Mouse (Mus musculus): ENCODE measurements around the gene Srrt.

Gene Srrt

DNA sequence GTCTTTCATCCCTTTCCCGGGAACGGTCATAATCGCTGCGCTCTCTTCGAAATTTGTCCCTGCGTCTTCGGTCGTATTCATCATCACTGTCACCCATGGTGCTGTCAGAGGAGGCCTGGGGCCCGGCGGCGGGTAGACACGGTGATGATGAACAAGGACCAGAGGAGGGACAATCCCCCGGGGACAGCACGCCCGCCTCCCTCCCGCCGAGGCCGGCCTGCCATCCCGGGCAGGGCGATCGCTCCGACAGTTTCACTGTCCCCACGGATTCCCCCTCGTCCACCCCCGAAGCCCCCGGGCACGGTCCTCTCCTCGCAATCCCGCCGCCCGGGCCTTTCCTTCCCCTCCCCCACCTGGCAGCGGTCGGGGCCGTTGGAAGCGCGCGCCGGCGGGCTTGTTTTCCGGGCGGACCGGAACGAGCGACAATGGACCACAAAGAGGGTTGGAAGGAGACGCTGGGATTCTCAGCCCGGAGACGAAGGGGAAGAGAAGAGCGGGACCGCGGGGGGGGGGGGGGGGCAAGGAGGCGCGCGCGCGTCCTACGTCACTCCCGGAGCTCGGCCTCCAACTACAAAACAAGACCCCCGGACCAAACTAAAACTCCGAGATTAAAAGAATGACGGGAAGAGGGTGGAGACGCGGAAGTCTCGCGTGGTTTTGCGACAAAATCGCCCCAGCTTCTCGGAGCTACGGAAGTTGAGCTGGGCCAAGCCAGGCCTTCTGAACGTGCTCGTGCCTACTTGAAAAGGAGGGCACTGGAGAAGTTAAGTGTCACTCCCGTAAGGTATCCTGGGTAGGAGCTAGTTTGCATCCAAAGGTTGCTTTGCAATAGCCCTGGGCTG lies at the start of gene Srrt:
Gene Srrt, minus strand, starts transcription at position 604 of the 842 bp plus-strand sequence.
- in situ Hi-C loops (cut with MboI, MseI): loop anchor here in 1 of 2 experiments (25.0 kb wide), 1 partner anchor 1345 kb away; the partner anchor contains the start of gene Ssc4d

DNA sequence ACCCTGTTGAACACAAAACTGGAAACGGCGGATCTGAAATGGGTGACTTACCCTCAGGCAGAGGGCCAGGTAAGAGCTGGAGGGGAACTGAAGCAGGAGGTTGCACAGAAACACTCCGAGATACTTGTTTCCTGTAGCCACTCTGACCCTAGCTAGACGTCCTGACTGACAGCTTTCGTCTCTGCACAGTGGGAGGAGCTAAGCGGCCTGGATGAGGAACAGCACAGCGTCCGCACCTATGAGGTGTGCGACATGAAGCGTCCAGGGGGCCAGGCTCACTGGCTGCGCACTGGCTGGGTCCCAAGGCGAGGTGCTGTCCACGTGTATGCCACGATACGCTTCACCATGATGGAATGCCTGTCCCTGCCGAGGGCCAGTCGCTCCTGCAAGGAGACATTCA lies 46.6 kb upstream of the Srrt start:
- in situ Hi-C loops (cut with MboI, MseI): loop anchor here in 1 of 2 experiments (5.0 kb wide), 1 partner anchor 88 kb away; no protein-coding TSS in a partner anchor

DNA sequence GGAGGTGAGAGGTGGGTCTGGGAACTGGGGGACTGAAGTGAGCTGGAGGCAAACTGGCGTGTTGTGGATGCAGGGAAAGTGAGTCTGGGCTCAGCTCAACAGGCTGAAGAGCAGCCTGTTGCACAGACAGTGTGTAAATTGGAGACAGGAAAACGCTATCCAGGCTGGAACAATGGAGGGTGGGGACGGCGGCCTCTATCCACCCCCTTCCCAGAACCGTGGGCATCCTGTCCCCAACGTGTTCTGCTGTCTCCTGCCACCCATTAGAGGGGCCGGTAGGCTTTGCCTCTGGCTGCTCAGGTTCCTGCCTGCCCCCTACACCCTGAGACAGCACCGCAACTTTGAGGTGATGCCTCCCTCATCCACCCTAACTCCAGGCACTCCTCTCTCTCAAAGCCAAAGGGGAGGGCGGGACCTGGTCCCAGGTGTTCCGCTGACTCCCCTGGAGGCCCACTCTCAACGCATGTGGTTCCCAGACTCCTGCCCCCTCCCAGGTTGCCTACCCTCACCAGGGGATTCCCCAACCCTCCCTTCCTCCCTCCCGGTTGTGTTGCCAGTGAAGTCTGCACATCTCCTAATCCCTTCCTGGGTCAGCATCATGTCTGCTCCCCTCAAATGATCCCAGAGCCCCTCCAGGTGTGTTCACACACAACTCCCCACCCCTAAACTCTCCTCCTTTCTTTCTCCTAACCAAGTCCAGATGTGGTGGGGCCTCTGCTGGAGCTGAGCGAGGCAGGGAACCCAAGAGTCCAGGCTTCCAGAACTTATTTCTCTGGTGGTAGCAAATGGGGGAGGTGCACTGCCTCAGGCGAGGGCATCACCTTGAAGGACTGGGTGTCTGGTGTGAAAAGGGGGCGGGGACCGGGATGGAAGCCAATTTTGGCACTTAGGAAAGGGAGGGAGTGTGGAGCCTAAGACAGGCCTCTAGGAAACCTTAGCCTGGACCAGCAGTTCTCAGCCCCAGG lies 44.8 kb upstream of the Srrt start:
- in situ Hi-C loops (cut with MboI, MseI): loop anchor here in 1 of 2 experiments (5.0 kb wide), 1 partner anchor 90 kb away; no protein-coding TSS in a partner anchor

DNA sequence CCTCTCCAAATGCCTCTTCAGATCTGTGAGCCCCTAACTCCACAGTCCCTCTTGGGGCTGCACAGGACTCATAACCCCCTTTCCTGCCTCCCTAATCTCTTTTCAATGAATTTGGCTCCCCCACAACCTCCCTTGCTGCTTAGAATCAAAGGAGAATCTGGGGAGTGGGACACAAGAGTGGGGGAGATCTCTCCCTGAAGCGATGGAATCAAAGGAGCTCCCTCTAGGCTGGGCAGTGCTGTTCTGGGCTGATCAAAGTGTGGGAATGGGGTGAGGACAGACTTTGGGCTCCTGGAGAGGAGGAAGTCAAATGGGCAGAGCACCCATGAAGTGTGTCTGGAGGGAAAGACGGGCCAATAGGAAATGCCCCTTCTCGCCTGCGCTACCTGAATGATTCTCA lies 43.9 kb upstream of the Srrt start:
- in situ Hi-C loops (cut with MboI, MseI): loop anchor here in 1 of 2 experiments (5.0 kb wide), 1 partner anchor 91 kb away; no protein-coding TSS in a partner anchor

DNA sequence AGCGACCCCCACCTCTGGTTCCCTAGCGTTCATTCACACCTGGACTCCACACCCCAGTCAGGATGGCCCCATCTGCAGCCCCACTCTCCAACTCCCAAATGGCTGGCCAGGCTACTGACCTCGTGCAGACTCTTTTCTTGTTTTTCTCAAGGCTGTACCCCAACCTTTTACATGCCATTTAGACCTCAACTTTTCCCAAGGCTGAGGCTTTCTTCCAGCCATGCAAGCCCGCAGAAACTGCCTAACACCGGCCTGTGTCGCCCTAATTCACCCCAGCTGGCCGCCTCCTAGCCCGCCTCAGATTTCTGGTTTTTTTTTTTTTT lies 43.5 kb upstream of the Srrt start:
- in situ Hi-C loops (cut with MboI, MseI): loop anchor here in 1 of 2 experiments (5.0 kb wide), 1 partner anchor 91 kb away; no protein-coding TSS in a partner anchor

DNA sequence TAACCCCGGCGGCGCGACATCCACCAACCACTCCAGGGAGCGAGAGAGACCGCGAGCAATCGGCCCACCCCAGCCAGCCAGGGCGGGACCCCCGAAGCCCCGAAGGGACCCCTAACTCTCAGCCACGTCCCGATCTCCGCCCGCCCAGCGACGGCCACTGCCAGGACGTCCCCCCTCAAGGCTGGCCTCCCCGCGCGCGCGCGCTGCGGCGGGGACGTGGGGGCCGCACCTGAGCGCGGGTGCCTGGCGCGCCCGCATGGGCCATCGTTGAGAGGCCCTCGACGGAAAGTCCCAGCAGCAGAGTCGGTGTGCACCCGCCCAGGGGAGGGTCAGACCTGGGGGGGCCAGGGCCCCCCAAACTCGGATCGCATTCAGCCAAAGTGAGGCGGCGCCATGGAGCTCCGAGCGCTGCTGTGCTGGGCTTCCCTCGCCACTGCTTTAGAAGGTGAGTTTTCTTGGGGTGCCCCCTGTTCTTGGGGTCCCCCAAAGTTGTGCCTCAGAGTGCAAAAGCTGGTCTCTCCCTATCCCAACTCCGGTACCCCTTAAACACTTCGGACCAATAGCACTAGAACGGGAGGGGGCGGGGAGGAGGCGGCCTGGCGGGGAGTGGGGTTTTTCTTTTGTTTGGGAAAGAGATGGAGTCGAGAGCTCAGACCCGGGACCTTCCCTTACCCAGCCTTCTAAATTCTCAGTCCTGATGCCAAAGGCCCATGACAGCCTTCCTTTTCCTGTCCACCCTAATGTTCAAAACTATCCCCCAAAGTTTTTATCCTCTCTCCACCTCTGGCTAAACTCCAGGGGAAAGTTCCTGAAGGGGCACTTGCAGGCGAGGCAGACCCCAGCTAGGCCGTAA lies 43.0 kb upstream of the Srrt start:
- in situ Hi-C loops (cut with MboI, MseI): loop anchor here in 1 of 2 experiments (5.0 kb wide), 1 partner anchor 92 kb away; no protein-coding TSS in a partner anchor

DNA sequence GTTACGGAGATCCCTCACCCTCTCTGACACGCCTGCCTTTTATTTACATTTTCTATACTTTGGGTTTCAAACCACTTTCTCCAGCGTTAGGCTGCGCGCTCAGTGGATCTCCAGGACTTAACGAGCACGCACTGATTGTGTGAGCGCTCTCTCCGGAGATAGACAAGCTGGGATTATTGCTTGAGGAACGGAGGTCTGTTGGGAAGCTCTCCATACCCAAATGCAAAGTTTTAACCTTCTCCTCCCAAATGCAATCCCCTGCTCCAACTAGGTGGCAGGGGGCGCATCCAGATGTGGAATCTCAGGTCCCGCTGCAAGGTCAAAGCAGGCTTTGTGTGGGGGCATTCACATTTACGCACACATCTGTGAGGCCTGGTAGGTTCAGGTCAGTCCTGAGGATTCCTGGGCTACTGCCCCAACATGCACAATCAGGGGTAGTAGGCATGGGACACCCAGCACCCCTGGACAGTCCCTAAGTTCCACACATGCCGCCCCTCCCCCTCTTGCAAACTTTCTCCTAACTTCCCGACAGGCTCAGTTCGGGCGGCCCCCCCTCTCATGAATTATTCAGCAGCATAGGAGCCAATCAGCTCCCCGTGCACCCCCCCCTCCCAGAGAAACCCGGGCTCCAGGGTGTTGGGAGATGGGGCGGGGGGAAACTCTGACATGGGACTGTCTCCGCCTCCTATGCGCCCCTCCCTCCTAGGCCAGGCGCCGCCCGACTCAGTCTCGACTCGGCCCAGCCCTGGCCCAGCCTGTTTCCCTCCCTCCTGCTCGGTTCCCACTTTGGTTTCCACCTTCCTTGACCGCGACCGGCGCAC lies 42.1 kb upstream of the Srrt start, which contains the start of gene Ephb4:
Gene Ephb4, plus strand, starts transcription at position 726 of the 821 bp plus-strand sequence.
- in situ Hi-C loops (cut with MboI, MseI): loop anchor here in 1 of 2 experiments (5.0 to 25.0 kb wide), 2 partner anchors 93 to 413 kb away; no protein-coding TSS in a partner anchor

DNA sequence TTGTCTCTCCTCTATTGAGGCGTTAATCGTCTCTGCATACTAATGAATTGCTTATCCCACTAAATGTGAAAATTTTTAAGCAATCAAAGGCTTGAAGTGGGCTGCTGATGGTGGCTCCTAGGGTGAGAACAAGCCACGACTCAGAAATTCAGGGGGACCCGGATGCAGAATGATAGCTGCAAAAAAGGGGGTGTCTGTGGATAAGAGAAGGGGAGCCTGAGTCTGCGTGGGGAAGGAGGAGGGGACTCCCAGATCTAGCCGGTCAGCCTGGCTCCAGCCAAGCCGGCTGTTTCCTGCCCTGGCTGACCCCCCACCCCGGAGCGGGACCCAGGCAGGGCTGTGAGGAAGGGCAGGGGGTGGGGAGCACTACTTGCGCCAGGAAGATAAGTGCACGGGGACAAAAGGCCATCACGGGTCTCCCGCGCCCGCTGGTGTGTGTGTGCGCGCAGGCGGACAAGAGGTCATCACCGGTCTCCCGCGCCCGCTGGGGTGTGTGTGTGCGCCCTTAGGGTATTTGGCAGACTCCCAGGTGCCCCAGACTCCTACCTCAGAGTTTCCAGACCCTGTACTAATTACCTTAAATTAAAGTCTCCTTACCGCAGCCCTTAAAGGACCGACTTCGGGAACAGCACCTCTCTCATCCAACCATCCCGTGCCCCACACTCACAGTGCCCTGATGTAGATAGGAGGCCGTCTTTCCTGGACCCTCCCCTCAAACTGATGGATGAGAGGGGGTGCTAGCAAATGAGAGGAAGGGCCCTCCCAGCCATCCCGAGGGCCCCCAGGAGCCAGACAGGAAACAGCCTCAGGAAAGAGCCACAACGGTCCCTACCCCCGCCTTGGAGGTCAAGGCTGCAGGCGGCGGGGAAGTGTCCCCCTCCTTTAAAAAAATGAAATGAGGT lies 41.3 kb upstream of the Srrt start:
- in situ Hi-C loops (cut with MboI, MseI): loop anchor here in 1 of 2 experiments (25.0 kb wide), 1 partner anchor 414 kb away; no protein-coding TSS in a partner anchor

DNA sequence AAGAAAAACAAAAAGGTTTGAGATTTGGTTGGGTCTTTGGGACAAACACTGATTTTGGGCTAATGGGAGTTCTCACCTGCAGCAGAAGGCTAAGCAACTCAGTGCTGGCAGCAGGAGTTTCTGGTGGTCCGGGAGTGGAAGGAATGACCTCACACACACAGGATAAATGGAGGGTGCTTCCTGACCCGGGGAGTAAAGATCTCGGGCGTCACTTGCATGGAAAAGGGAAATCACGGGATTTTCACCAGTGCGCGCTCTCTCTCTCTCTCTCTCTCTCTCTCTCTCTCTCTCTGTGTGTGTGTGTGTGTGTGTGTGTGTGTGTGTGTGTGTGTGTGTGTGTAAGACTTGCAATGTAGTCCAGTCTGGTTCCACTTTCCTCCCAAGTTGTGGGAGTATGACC lies 40.4 kb upstream of the Srrt start:
- in situ Hi-C loops (cut with MboI, MseI): loop anchor here in 1 of 2 experiments (25.0 kb wide), 1 partner anchor 414 kb away; no protein-coding TSS in a partner anchor

DNA sequence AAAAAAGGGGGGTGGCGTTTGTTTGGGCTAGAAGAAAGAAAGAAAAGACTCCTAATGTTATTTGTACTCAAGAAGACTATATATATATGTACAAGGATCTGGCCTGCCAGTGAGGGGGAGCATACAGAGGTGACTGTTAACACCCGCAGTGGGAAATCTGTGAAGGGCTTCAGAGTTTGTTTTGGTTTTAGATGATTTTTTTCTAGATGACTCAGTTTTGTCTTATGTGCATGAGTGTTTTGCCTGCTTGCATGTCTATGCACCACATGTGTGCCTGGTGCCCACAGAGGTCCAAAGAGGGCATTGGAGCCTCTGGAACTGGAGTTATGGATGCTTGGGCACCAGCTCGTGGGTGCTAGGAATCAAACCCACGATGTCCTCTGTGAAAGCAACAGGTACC lies 39.5 kb upstream of the Srrt start:
- in situ Hi-C loops (cut with MboI, MseI): loop anchor here in 1 of 2 experiments (25.0 kb wide), 1 partner anchor 415 kb away; no protein-coding TSS in a partner anchor

DNA sequence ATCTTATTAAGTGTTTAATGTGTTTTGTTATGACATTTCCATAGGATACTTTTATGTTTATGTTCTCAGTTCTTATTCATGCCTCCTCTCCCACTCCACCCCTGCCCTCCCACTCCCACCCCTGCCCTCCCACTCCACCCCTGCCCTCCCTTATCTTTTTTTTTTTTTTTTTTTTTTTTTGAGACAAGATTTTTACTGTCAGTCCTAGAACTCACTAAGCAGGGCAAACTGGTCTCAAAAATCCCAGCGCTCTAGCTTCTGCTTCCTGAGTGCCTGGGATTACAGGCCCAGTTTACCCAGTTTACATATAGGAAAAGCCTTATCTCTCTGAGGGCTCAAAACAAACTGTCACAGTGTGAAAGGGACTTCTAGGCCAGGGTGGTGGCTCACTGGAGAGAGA lies 38.9 kb upstream of the Srrt start:
- in situ Hi-C loops (cut with MboI, MseI): loop anchor here in 1 of 2 experiments (25.0 kb wide), 1 partner anchor 416 kb away; no protein-coding TSS in a partner anchor

DNA sequence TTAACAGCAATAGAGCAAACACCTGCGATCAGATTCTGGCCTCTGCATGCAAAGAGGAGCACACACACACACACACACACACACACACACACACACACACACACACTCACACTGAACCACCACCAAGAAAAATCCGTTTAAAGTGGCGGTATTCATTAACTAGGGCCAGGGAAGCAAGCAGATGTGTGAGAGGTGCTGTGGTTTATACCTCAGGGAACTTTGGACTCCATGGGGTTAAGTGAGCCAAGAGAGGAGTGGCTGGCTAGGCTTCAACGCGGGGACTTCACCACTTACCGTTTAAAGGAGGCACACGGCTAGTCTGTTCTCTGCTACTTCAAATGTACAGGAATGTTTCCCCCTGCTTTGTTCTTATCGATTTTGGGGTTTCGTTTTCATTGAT lies 38.3 kb upstream of the Srrt start:
- in situ Hi-C loops (cut with MboI, MseI): loop anchor here in 1 of 2 experiments (25.0 kb wide), 1 partner anchor 416 kb away; no protein-coding TSS in a partner anchor

DNA sequence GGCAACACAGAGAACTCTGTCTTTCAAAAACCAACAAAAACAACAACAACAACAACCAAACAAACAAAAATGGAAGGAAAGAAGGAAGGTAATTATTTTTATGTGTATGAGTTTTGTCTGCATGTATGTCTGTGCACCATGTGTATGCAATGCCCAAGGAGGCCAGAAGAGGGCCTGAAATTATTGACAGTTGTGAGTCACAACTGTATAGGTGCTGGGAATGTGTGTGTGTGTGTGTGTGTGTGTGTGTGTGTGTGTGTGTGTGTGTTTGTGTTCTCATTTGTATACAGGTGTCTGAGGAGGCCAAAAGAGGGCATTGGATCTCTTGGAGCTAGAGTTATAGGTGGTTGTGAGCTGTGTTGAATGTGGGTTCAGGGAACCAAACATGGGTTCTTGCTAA lies 36.4 kb upstream of the Srrt start:
- in situ Hi-C loops (cut with MboI, MseI): loop anchor here in 1 of 2 experiments (25.0 kb wide), 1 partner anchor 418 kb away; no protein-coding TSS in a partner anchor

DNA sequence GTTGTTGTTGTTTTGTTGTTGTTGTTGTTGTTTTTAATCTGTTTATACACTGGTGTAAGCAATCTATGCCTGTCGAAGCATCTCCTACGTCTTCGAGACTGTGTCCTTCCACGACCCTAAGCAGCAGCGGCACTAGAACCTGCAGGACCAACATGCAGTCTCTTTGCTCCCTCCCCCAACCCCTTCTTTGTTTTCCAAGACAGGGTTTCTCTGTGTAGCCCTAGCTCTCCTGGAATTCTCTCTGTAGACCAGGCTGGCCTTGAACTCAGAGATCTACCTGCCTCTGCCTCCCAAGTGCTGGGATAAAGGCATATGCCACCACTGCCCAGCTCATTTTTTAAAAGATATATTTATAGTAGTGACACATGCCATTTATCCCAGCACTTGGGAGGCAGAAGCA lies 35.9 kb upstream of the Srrt start:
- in situ Hi-C loops (cut with MboI, MseI): loop anchor here in 1 of 2 experiments (25.0 kb wide), 1 partner anchor 419 kb away; no protein-coding TSS in a partner anchor

DNA sequence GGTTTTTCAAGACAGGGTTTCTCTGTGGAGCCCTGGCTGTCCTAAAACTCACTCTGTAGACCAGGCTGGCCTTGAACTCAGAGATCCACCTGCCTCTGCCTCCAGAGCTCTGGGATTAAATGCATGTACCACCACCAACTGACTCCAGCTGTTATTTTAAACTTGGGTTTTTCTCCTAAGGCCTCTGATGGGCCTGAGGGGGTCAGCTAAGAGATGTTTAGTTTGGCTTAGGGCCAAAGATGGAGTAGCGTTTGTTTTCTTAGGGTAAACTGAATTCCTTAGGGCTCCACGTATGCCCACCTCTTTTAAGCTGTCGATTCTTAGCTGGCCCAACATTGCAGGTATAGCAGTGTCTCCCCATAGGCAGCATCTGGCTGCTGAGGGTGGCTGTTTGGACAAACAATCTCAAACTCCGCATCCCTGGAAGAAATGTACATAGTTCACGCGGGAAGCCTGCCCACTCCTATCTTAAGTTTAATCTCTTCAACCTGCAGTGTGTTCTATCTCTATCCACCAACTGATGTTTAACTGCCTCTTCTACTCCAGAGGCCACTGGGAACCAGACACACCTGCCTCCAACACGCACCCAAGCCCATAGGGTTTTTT lies 35.0 kb upstream of the Srrt start:
- in situ Hi-C loops (cut with MboI, MseI): loop anchor here in 1 of 2 experiments (25.0 kb wide), 1 partner anchor 420 kb away; no protein-coding TSS in a partner anchor

DNA sequence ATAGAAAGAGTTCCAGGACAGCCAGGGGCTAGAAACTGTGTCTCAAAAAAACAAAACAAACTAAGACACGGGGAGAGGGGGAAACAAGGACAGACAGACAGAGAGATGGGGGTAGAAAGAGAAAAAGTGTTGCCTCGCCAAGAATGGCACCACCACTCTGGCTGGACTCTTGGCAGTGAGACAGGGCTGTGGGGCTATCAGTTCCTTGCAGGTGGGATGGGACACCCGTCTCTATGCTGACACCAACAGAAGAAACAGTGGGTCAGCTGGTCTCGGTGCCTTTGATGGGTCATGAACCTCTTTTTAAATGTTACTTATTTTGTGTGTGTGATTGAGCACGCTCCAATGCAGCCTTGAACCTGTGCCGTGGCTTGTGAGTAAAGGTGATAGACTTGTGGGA lies 32.7 kb upstream of the Srrt start:
- in situ Hi-C loops (cut with MboI, MseI): loop anchor here in 1 of 2 experiments (25.0 kb wide), 1 partner anchor 422 kb away; no protein-coding TSS in a partner anchor

DNA sequence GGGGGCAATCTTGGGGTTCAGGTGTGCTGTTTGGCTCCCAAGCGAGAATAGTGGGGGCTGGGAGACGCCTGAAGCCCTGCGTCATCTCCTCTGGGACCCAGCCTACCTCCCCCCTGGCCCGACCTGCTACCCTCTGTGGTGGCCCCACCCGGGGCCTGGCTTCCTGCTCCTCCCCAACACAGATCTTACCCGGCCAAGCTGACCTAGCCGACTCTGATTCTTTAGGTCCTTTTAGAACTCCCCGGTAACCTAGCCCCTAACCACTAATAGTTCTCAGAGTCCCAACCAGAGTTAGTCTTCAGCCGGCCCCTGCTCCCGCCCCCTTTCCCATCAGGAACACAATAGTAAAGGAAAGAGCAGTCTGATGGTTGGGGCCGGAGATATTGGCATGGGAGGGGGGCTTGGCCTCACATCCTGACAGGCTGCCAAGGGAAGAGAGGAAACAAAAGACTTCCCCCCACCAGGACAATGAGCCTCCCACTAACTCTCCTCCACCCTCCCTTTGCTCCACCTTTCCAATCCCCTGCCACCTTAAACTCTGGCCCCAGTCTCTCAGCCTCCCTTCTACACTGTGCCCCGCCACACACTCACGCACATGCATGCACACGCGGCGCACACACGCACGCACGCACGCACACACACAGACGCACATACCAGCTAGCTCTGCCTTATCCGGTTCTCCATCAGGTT lies 32.0 kb upstream of the Srrt start:
- in situ Hi-C loops (cut with MboI, MseI): loop anchor here in 1 of 2 experiments (25.0 kb wide), 1 partner anchor 423 kb away; no protein-coding TSS in a partner anchor

All from T-helper 17 cell (primary cell).